Mouse (Mus musculus): ENCODE data around the gene Gnat3.
A peak's percentile ranks its signal among the peaks of the same experiment; 100 is the strongest.

Gene Gnat3

GRCm38 (mm10) chr5:18004824-18005611 lies 42.7 kb downstream of the Gnat3 start:
- no peak for DNase-seq (ENCODE audit: inconsistent ontology term)

GRCm38 (mm10) chr5:18006157-18006556 lies 43.8 kb downstream of the Gnat3 start:
- DNase-seq (ENCODE audit: inconsistent ontology term), result no peak

DNA sequence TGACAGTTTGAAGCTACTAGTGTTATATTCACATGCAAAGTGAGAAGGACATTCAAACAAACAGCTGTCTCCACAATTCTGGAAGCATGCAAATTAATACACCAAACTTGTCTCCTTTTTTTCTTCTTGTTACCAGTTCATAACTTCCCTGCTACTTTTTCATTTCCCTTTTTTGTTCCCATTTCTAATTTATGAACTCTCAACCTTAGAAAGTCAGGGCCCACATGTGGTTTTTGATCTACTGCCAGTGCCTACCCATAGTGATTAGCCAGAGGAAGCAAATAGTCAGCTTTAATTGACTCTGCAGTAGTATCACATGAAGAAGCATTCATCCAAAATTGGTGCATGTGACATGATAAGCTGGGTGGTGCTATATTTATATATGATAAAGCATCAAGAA lies 44.7 kb downstream of the Gnat3 start:
- DNase-seq (ENCODE audit: inconsistent ontology term), result no peak

- DNase-seq (ENCODE audit: inconsistent ontology term), result no peak
Observed at GRCm38 (mm10) chr5:18010301-18010700, 48.0 kb downstream of the Gnat3 start.

- DNase-seq (ENCODE audit: inconsistent ontology term), result no peak
Observed at GRCm38 (mm10) chr5:18013196-18013595, 50.8 kb downstream of the Gnat3 start.

DNA sequence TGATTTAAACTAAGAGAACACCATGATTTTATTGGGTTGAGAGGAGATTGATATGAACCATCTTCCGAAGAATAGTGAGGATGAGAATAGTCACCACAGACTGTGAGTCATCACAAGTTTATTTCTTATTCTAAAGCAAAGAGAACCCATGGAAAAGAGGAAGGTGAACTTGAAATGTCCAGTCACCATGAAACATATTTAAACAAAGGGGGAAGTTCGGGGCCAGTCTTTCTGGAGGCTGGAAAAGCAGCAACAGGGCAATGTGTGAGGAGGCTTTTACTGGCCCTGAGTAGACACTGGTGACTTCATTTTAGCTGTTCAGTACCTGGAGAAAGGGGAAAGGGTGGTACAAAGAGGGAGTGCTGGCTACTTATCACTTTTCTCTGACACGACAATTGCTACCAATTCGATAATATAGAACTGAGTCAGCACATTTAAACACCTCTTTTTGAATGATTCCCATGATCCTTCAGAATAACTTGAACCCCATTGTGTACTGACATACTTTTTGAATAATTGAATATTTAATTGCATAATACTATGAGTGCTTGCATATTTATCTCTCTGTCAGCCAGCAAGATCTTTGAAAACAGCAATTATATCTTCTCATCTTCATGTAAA lies 52.0 kb downstream of the Gnat3 start:
- no peak for DNase-seq (ENCODE audit: inconsistent ontology term)

GRCm38 (mm10) chr5:18023347-18023746 lies 61.0 kb downstream of the Gnat3 start:
- DNase-seq (ENCODE audit: inconsistent ontology term), result no peak

DNA sequence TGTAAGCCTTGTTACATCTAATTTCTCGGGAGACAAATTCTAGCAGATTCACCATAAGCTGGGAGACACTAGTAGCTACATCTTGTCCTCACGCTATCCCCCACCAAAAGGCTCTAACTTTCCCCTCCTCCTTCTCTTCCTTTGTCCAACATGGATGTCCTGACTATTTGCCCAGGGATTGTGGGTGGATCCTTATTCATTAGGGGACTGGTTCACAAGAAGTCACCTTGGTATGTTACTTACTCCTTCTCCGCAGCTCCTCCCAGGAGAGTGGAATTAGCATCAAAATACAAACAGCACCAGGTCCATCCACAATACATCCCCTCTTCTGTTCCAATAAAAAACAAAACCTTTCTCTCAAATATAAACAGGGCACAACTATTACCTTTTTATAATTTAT lies 65.2 kb downstream of the Gnat3 start:
- DNase-seq (ENCODE audit: inconsistent ontology term), result no peak

- DNase-seq (ENCODE audit: inconsistent ontology term), result no peak
Observed at GRCm38 (mm10) chr5:18035848-18036638, 73.7 kb downstream of the Gnat3 start.

DNA sequence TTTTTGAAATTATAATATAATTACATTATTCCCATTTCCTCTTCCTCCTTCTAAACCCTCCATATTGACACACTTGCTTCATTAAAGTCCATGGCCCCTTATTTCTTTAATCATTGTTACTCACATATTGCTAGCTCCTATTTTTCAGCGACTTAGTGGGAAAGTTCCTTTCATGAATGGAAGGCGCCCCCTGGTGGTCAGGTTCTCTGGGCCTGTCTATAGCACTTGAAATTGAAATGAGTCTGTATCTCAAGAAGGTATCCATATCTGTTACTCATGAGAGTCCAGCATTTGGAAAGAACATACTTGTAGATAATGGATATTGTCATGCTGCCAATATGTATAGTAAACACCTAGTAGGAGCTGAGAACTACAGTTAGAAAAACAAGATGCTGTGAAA lies 80.7 kb downstream of the Gnat3 start:
- peak; percentile 71 for DNase-seq (ENCODE audit: inconsistent ontology term)

GRCm38 (mm10) chr5:18048841-18049240 lies 86.5 kb downstream of the Gnat3 start:
- no peak for DNase-seq (ENCODE audit: inconsistent ontology term)

DNA sequence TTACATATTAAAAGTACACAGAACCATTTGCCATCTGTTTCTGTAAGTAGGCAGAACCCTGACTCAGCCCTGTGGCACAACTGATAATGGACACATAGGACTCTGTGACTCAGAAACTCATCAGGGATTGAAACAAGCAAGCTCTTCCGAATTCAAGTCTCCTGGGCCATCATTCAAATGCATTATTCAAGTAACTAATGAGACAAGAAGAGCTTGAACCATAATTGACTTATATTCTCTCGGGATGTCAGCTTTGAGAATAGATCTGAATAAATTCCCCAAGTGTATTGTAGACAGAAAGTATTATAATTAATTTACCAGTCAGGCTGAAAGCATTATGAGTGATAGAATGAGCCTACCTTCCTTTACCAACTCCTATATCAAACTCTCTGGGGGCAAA lies 93.0 kb downstream of the Gnat3 start:
- DNase-seq (ENCODE audit: inconsistent ontology term), result peak; percentile 49

All from Muller cell, postnatal 12 days (primary cell).